Mouse (Mus musculus) thymus, postnatal 4 days (tissue): ENCODE results near the gene Ankrd42.

Source experiments
- DNase-seq: peaks from one replicate; pipeline ENCODE4 v3.0.0; 2021

Gene Ankrd42

GRCm38 (mm10) chr7:92637021-92637625, at the start of gene Ankrd42:
TSS of gene Ankrd42 (minus strand) at chr7:92637142.
- peak; percentile 91 for DNase-seq

- no peak for DNase-seq
Measured at GRCm38 (mm10) chr7:92677346-92677745, 40.4 kb upstream of the Ankrd42 start.

- no peak for DNase-seq
Measured at GRCm38 (mm10) chr7:92675131-92675530, 38.2 kb upstream of the Ankrd42 start.

GRCm38 (mm10) chr7:92669507-92670471, 32.8 kb upstream of the Ankrd42 start, which contains the start of gene Pcf11:
TSS of gene Pcf11 (minus strand) at chr7:92669934.
- peak; percentile 98 for DNase-seq

GRCm38 (mm10) chr7:92668791-92669506, 32.0 kb upstream of the Ankrd42 start:
- DNase-seq, result peak; percentile 74

- DNase-seq, result no peak
Measured at GRCm38 (mm10) chr7:92666274-92666820, 29.4 kb upstream of the Ankrd42 start.

GRCm38 (mm10) chr7:92658050-92658449, 21.1 kb upstream of the Ankrd42 start:
- DNase-seq, result no peak

GRCm38 (mm10) chr7:92656386-92656785, 19.4 kb upstream of the Ankrd42 start:
- DNase-seq, result no peak

GRCm38 (mm10) chr7:92653329-92653728, 16.4 kb upstream of the Ankrd42 start:
- DNase-seq, result no peak

- DNase-seq, result no peak
Measured at GRCm38 (mm10) chr7:92647790-92648189, 10.8 kb upstream of the Ankrd42 start.

GRCm38 (mm10) chr7:92642358-92642757, 5.4 kb upstream of the Ankrd42 start:
- DNase-seq, result no peak

GRCm38 (mm10) chr7:92638050-92638449, 1.1 kb upstream of the Ankrd42 start:
- no peak for DNase-seq

- DNase-seq, result no peak
Measured at GRCm38 (mm10) chr7:92636295-92637011, 489 bp downstream of the Ankrd42 start.

GRCm38 (mm10) chr7:92630167-92630566, 6.8 kb downstream of the Ankrd42 start:
- DNase-seq, result peak; percentile 15

GRCm38 (mm10) chr7:92624488-92624887, 12.5 kb downstream of the Ankrd42 start:
- peak; percentile 31 for DNase-seq

GRCm38 (mm10) chr7:92610830-92611229, 26.1 kb downstream of the Ankrd42 start:
- no peak for DNase-seq

GRCm38 (mm10) chr7:92604961-92605360, 32.0 kb downstream of the Ankrd42 start:
- DNase-seq, result no peak

GRCm38 (mm10) chr7:92590842-92591241, 46.1 kb downstream of the Ankrd42 start:
- DNase-seq, result no peak

GRCm38 (mm10) chr7:92589986-92590385, 47.0 kb downstream of the Ankrd42 start:
- DNase-seq, result no peak

GRCm38 (mm10) chr7:92583567-92583966, 53.4 kb downstream of the Ankrd42 start:
- no peak for DNase-seq

- no peak for DNase-seq
Measured at GRCm38 (mm10) chr7:92580491-92581207, 56.3 kb downstream of the Ankrd42 start.

- DNase-seq, result no peak
Measured at GRCm38 (mm10) chr7:92566775-92567174, 70.2 kb downstream of the Ankrd42 start.
